Mouse (Mus musculus) kidney, adult 18-20 months (tissue): ENCODE data around the gene Ccnb1ip1.
"Not testable (repeated sequence)": the region's sequence is repeated elsewhere in the genome, so short reads cannot be mapped to it uniquely, and the experiment has no call there.

Experiments used
- DNase-seq: peaks from one replicate; pipeline ENCODE4 v3.0.0; 2021

Gene Ccnb1ip1

GRCm38 (mm10) chr14:50807487-50808072 lies at the start of gene Ccnb1ip1, which contains the start of gene Parp2:
Gene Ccnb1ip1, minus strand, starts transcription at chr14:50807732.
Gene Parp2, plus strand, starts transcription at chr14:50807841.
- peak; percentile 99 for DNase-seq

DNA sequence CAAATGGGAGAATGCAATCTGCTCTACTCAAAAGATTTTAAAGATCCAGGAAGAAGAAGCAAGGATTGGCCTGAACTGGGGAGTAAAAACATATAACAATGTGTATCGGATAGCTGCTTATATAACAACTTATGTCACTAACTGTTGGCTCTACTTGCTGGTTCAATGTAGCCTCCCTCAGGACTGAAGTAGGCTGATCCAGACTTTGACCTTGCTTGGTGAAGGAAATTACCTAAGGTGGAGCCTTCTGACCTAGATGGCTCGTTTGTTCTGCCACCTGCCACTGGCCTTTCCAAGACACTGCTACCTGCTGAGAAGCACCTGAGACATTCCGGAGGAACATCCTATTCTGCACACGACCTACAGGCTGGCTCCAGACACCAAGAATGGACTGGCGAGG lies 48.3 kb upstream of the Ccnb1ip1 start:
- no peak for DNase-seq

- DNase-seq, result no peak
Measured at GRCm38 (mm10) chr14:50837236-50837635, 29.7 kb upstream of the Ccnb1ip1 start.

DNA sequence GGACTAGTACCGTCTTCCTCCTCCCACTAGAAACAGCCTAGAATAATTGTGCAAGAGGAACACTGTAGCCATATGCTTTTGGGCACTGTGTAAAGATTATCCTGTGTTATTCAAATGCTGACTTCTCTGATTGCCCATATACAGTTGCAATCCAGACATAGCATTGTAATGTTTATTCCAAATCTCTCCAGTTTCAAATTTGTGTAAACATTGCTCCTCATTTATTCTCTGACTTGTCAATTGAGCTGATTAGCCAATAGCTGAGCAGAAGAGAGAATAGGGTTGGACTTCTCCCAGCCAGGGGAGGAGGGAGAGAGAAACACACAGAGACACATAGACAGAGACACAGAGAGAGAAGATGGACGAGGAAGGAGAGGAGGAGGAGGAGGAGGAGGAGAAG lies 26.9 kb upstream of the Ccnb1ip1 start:
- DNase-seq, result no peak

DNA sequence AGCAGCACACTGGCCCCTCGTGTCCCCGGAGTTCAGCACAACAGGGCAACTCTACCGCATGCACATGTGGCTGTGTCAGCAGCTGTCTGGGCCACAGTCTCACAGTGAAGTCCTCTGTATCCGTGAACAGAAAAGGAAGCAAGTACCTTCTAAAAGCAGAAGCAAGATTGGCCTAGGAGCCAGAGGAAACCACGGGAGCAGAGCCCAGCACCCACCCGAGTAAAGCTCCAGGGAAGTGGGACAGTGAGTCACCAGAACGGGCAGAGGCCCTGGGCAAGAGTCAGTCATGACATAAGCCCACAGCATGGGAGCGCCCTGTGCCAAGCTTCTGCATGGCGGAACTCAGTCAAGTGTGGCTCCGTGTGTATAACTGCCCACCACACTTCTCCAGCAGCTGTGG lies 26.4 kb upstream of the Ccnb1ip1 start:
- no peak for DNase-seq

GRCm38 (mm10) chr14:50829878-50830277 lies 22.3 kb upstream of the Ccnb1ip1 start:
- DNase-seq, result no peak

GRCm38 (mm10) chr14:50826579-50826978 lies 19.0 kb upstream of the Ccnb1ip1 start:
- no peak for DNase-seq

DNA sequence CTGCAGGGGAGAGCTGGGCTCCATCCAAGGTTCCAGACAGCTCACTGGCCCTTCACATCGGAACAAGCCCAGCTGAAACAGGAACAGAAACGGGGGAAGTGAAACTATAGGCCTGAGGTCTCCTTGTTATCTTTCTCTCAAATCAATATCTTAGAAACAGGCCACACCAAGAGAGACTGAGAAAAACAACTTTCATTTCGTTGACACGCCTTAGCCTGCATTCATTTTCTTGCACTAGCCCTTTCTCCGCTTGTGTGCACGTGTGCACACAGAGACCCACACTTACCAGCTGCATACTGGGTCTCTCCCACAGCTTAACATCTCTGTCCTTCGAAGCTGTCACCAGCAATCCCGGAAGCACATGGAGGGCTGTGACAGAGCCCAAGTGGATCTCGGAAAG lies 16.7 kb upstream of the Ccnb1ip1 start:
- no peak for DNase-seq

DNA sequence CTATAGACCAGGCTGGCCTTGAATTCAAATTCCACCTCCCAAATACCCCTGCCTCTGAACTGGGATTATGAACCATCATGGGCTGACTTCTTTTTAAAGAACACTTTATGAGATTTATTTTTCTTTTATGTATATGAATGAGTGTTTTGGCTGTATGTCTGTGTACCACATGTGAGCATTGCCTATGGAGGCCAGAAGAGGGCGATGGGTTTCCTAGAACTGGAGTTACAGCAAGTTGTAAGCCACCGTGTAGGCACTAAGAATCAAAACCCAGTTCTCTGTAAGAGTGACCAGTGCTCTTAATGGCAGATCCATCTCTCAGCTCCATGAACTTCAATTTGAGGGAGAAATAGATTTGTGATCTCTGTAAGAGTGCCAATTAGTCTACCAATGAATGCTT lies 15.7 kb upstream of the Ccnb1ip1 start:
- DNase-seq, result no peak

DNA sequence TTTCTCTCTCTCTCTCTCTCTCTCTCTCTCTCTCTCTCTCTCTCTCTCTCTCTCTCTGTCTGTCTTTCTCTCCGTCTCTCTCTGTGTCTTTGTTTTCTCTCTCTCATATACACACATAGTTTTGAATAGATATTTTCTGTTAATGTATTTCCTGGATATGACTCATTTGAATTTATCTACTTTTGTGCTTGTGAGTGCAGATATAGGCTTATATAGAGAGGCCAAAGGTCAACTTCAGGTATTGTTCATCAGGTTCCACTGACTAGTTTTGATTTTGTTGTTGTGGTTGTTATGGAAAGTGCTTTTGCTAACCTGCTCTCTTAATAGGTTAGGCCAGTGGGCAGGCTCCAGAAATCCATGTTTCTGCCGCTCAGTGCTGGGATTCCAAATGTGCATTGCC lies 5.5 kb upstream of the Ccnb1ip1 start:
- no peak for DNase-seq

DNA sequence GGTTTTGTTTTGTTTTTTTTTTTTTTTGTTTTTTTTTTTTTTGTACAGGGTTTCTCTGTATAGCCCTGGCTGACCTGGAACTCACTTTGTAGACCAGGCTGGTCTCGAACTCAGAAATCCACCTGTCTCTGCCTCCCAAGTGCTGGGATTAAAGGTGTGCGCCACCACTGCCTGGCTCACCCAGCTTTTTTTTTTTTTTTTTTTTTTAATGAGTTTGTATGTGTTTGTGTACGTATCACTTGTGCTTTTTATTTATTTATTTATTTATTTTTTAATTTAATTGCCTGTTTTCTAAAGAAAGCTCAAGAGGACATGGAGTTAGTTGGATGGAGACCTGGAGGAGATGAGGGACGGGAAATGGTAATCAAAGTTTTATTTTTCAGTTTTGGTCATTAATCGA lies 1.1 kb downstream of the Ccnb1ip1 start:
- DNase-seq, result not testable (repeated sequence)

DNA sequence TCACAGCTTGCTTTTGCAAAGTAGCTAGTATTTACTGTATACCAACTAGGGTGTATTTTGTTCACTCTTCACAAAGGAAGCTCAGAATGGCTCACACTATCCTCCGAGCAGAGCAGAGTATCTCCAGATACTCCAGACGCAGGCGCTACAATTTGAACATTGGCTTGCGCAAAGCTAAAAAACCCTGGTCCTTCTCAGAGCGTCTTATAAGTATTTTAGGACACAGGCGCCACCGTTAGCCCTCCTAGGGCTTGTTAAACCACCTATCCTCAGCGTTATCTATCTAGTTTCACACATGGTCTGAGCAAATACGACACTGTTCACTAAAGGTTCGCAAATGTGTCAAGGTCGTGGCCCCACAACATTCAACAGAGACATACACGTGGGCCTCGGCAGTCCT lies 2.8 kb downstream of the Ccnb1ip1 start:
- DNase-seq, result no peak

- no peak for DNase-seq
Measured at GRCm38 (mm10) chr14:50802843-50803562, 4.5 kb downstream of the Ccnb1ip1 start.

- DNase-seq, result no peak
Measured at GRCm38 (mm10) chr14:50802441-50802840, 5.1 kb downstream of the Ccnb1ip1 start.

GRCm38 (mm10) chr14:50799502-50800259 lies 7.9 kb downstream of the Ccnb1ip1 start:
- DNase-seq, result peak; percentile 48

DNA sequence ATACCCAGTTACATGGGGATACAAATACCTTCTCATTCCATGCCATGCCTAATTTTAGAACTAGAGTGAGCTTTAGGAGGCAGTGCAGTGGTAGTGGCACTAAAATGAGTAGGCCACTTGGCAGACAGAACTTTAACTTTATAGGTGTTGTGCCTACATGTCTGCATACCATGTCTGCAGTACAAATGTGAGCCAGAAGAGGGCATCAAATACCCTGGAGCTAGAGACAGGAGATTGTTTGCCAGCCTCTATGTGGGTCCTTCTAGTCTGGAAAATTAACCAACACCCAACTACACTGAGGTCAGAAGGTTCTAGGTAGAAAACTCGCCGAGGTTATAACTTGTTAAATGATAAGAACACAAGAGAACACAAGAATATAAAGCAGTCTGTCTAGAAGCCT lies 9.0 kb downstream of the Ccnb1ip1 start:
- DNase-seq, result no peak

- no peak for DNase-seq
Measured at GRCm38 (mm10) chr14:50796464-50796863, 11.1 kb downstream of the Ccnb1ip1 start.

GRCm38 (mm10) chr14:50795965-50796364 lies 11.6 kb downstream of the Ccnb1ip1 start:
- no peak for DNase-seq

DNA sequence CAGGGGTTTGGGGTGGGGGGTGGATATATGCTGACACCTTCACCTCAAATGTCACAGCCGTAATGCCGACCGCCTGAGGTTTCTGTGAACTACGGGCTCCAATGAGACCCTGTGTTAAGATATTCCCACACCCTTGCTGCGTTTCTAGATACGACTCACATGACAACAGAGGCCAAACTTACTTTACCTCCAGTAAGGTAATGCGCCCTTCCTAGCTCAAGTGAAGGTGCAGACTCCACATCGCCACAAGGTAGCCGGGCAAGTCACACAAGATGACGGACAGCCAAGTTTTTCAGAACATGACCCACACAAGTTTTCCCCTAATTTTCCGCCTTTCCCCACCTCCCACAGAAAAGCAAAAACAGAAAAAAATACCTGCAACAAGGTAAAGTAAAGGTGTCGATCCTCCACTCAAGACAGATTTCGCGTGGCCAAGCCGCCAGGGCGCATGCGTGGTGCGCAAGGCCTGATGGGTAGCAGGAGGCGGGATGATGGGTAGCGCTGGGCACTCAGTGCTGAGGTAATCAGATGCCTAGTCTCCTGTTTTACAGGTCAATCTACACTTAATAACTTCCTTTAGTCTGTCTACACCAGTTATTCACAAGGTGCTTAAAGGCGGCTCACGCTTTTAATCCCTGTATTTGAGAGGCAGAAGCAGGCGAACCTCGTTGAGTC lies 12.1 kb downstream of the Ccnb1ip1 start:
- DNase-seq, result no peak

GRCm38 (mm10) chr14:50788157-50788556 lies 19.4 kb downstream of the Ccnb1ip1 start:
- DNase-seq, result no peak

DNA sequence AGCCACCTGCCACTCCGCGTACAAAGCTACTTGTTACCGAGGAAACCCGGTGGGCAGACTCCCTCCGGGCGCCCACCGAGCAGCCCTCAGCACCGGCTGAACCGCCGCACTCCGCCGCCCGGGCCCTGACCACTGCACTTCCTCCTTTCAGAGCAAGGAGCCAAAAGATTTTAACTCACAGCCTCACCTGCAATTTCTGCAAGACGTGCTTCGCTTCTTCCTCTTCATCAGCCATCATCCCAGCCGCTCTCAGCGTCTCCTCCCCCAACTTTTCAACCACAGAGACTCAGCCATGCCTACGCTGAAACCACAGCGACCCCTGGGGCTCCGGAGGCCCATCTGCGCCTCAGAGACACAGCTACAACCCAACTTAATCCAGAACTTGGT lies 22.3 kb downstream of the Ccnb1ip1 start, which contains the start of gene Ttc5:
Gene Ttc5 (minus strand): TSS at position 269 of the 387 bp plus-strand sequence.
- peak; percentile 93 for DNase-seq

- no peak for DNase-seq
Measured at GRCm38 (mm10) chr14:50784391-50785250, 22.9 kb downstream of the Ccnb1ip1 start.
